Mouse (Mus musculus): ENCODE measurements around the gene Tmem163. TPM values are rescaled to one million over a fixed set of nuclear protein-coding genes. Genes with fewer than 3 reads are reported as not detected.
A peak's percentile ranks its signal among the peaks of the same experiment; 100 is the strongest.

The Tmem163 gene
- total RNA-seq (2014; rRNA removed) = 0.09 and 0.20 TPM in 2 replicates
- 0.17 and 0.35 TPM in 2 replicates for polyA plus RNA-seq (2012; rRNA removed)

DNA sequence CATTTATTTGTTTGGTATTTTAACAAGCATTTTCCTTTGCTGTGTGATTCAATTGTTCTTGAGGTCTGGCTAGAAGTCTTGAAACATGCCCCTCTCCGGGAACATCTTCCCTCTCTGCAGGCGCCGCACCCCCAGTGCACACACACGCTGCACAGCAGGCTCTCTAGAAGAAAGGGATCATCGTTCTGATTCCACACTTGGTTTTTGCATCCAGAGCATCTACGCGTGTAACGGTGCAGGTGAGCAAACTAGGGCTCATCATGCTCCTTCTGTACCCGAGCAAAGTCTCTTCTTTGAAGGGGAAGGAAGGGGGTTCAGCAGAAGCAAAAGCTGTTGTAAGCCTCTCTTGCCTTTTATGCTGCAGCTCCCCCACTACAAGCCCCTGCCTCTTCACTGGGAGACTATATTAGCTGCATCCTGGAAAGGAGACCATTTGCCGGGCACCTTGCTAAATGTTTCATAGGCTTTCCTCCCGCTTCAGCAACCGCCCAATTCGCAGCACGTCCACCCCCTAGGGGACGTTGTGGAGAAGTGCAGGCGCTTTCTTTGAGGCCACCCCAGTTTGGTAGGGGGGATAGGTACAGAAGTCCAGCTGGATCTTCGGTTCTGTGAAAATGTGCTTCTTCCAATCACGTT is at the start of gene Tmem163:
TSS of gene Tmem163 (minus strand) at position 51 of the 636 bp plus-strand sequence.
- no peak for DNase-seq (ENCODE audit: extremely low read depth, low read depth, low spot score)
- Histone ChIP-seq H3K27me3 (ENCODE audit: control insufficient read depth, insufficient read depth, low read length) (peaks cover 14% of the 10 kb centered on the region; the same call in 1 of the 2 replicates), H3K4me3 (ENCODE audit: insufficient read depth, low read depth, low read length) (no peak within 1 kb of the TSS)

DNA sequence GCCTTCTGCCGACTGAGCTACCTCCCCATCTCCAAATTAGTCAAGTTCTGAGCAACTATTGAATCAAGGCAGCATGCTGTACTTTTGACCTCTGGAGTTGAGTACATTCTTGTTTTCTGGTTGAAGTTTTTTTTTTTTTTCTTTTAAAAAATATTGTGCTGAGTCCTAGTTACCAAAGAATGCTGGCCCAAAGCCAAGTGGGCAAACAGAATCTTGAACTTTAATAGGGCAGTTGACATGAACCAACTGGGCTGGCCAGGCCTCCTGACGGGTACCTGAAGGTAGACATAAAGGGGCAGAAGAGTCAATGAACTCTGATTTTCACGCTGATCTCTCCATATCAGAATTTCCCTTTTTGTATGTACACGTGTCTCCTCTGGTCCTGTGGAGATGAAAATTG is 49.7 kb upstream of the Tmem163 start, which contains the start of gene Acmsd:
TSS of gene Acmsd (plus strand) at position 318 of the 400 bp plus-strand sequence.
- Histone ChIP-seq H3K36me3 (ENCODE audit: control insufficient read depth, insufficient read depth, low read length) (peaks cover 37% of the 10 kb centered on the region), H3K27me3 (ENCODE audit: control insufficient read depth, insufficient read depth, low read length) (no peaks in the 10 kb centered on the region), H3K79me2 (ENCODE audit: control insufficient read depth, insufficient read depth, low read length) (peaks cover 17% of the 10 kb centered on the region; the same call in 1 of the 2 replicates), H3K4me1 (ENCODE audit: control insufficient read depth, insufficient read depth, low read length) (peaks cover 21% of the 10 kb centered on the region; the same call in 1 of the 2 replicates), H3K4me3 (ENCODE audit: insufficient read depth, low read depth, low read length) (peak within 1 kb of the TSS; percentile 57), H3K27ac (replicated peaks; ENCODE audit: insufficient read depth, low read depth, low read length) (peak within 1 kb of the TSS; percentile 89), H3K9ac (ENCODE audit: low read depth, low read length) (peak within 1 kb of the TSS; percentile 66)
- DNase-seq (ENCODE audit: extremely low read depth, low read depth, low spot score) = peak; percentile 99
- 31% methylated on average over 4 of the region's 4 CpGs for WGBS
- TF ChIP-seq POLR2A (IDR thresholded peaks at IDR 0.05; ENCODE audit: extremely low read depth, insufficient read depth, low read length) = no peak
- TF ChIP-seq CTCF (IDR thresholded peaks at IDR 0.05; ENCODE audit: low read depth, low read length) = no peak

More for the DNA sequence above, at the start of gene Tmem163:
- WGBS = 28% methylated on average over 18 of the region's 18 CpGs
- no peak within 1 kb of the TSS for H3K27ac ChIP-seq (replicated peaks; ENCODE audit: insufficient read depth, low read depth, low read length)
- H3K4me1 ChIP-seq (ENCODE audit: control insufficient read depth, insufficient read depth, low read length) = no peaks in the 10 kb centered on the region
- no peaks in the 10 kb centered on the region for H3K36me3 ChIP-seq (ENCODE audit: control insufficient read depth, insufficient read depth, low read length)
- H3K79me2 ChIP-seq (ENCODE audit: control insufficient read depth, insufficient read depth, low read length) = no peaks in the 10 kb centered on the region
- no peak within 1 kb of the TSS for H3K9ac ChIP-seq (ENCODE audit: low read depth, low read length)
- no peak for TF ChIP-seq POLR2A (IDR thresholded peaks at IDR 0.05; ENCODE audit: extremely low read depth, insufficient read depth, low read length)
- peak; percentile 86 for TF ChIP-seq CTCF (IDR thresholded peaks at IDR 0.05; ENCODE audit: low read depth, low read length)

DNA sequence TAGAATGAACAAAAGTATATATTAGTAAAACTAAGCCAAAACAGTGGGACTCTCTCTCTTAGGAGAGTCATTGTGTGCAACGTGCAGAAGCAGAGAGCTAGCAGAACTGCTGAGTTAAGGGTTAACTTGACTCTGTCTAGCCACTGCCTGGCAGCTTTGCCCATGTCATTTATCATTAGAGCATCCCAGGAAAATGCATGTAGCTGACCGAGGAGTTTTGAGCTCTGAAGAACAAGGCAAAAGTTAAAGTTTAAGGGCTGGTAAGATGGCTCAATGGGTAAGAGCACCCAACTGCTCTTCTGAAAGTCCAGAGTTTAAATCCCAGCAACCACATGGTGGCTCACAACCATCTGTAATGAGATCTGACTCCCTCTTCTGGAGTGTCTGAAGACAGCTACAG is 44.2 kb upstream of the Tmem163 start:
- TF ChIP-seq CTCF (IDR thresholded peaks at IDR 0.05; ENCODE audit: low read depth, low read length) (no peak), POLR2A (IDR thresholded peaks at IDR 0.05; ENCODE audit: extremely low read depth, insufficient read depth, low read length) (no peak)
- H3K27me3 ChIP-seq (ENCODE audit: control insufficient read depth, insufficient read depth, low read length) = no peaks in the 10 kb centered on the region
- peaks cover 44% of the 10 kb centered on the region for H3K36me3 ChIP-seq (ENCODE audit: control insufficient read depth, insufficient read depth, low read length)
- no peak for DNase-seq (ENCODE audit: extremely low read depth, low read depth, low spot score)
- no peak overlapping the region for H3K4me3 ChIP-seq (ENCODE audit: insufficient read depth, low read depth, low read length)
- peaks cover 6% of the 10 kb centered on the region; the same call in 1 of the 2 replicates for H3K4me1 ChIP-seq (ENCODE audit: control insufficient read depth, insufficient read depth, low read length)
- H3K79me2 ChIP-seq (ENCODE audit: control insufficient read depth, insufficient read depth, low read length) = peaks cover 14% of the 10 kb centered on the region; the same call in 1 of the 2 replicates
- WGBS = 38% methylated on average over 2 of the region's 2 CpGs
- H3K27ac ChIP-seq (replicated peaks; ENCODE audit: insufficient read depth, low read depth, low read length) = no peak overlapping the region
- no peak overlapping the region for H3K9ac ChIP-seq (ENCODE audit: low read depth, low read length)

DNA sequence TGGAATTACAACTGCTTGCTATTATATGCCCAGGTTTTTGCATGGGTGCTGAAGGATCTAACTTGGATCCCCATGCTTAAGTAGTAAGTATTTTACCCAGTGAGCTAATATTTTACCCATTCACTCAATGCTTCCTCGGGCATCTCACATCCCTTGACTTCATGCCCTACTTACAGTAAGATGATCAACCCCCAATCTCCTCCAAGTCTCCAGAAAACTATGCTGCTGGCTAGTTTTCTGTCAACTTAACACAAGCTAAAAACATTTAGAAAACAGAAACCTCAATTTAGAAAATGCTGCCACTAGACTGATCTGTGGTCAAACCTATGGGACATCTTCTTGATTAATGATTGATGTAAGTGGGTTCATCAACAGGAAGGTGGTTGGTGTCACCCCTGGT is 38.9 kb upstream of the Tmem163 start:
- 82% methylated on average over 1 of the region's 1 CpGs for WGBS
- no peak overlapping the region for H3K9ac ChIP-seq (ENCODE audit: low read depth, low read length)
- no peak overlapping the region for H3K4me3 ChIP-seq (ENCODE audit: insufficient read depth, low read depth, low read length)
- no peak overlapping the region for H3K27ac ChIP-seq (replicated peaks; ENCODE audit: insufficient read depth, low read depth, low read length)
- no peak for TF ChIP-seq POLR2A (IDR thresholded peaks at IDR 0.05; ENCODE audit: extremely low read depth, insufficient read depth, low read length)
- TF ChIP-seq CTCF (IDR thresholded peaks at IDR 0.05; ENCODE audit: low read depth, low read length) = no peak
- H3K4me1 ChIP-seq (ENCODE audit: control insufficient read depth, insufficient read depth, low read length) = no peaks in the 10 kb centered on the region
- no peak for DNase-seq (ENCODE audit: extremely low read depth, low read depth, low spot score)
- 0 out of 2 replicates have a peak, but pooled peaks cover 3% of the 10 kb centered on the region for H3K79me2 ChIP-seq (ENCODE audit: control insufficient read depth, insufficient read depth, low read length)
- H3K36me3 ChIP-seq (ENCODE audit: control insufficient read depth, insufficient read depth, low read length) = peaks cover 52% of the 10 kb centered on the region
- H3K27me3 ChIP-seq (ENCODE audit: control insufficient read depth, insufficient read depth, low read length) = no peaks in the 10 kb centered on the region

DNA sequence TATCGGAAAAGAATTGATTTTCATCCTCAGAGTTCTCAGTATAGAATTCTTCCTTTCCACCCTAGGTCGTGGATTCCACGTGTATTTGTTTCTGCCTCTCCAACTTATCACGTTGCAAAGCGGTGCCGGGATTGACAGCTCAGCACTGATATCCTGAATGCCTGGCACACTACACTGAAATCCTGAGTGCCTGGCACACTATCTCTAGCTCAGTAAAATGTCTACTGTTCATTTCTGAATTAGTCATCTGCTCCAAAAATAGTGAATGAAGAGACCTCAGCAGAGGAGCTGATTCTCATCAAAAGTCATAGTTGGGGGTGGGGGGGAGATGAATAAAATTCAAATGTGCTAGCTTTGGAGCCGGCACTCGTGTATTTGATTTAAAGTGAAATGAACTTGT is 37.1 kb upstream of the Tmem163 start:
- Histone ChIP-seq H3K27me3 (ENCODE audit: control insufficient read depth, insufficient read depth, low read length) (no peaks in the 10 kb centered on the region), H3K27ac (replicated peaks; ENCODE audit: insufficient read depth, low read depth, low read length) (no peak overlapping the region), H3K4me3 (ENCODE audit: insufficient read depth, low read depth, low read length) (no peak overlapping the region), H3K9ac (ENCODE audit: low read depth, low read length) (no peak overlapping the region), H3K36me3 (ENCODE audit: control insufficient read depth, insufficient read depth, low read length) (peaks cover 54% of the 10 kb centered on the region), H3K79me2 (ENCODE audit: control insufficient read depth, insufficient read depth, low read length) (no peaks in the 10 kb centered on the region), H3K4me1 (ENCODE audit: control insufficient read depth, insufficient read depth, low read length) (no peaks in the 10 kb centered on the region)
- DNase-seq (ENCODE audit: extremely low read depth, low read depth, low spot score) = no peak
- 88% methylated on average over 8 of the region's 8 CpGs for WGBS
- TF ChIP-seq POLR2A (IDR thresholded peaks at IDR 0.05; ENCODE audit: extremely low read depth, insufficient read depth, low read length) = no peak
- TF ChIP-seq CTCF (IDR thresholded peaks at IDR 0.05; ENCODE audit: low read depth, low read length) = no peak

DNA sequence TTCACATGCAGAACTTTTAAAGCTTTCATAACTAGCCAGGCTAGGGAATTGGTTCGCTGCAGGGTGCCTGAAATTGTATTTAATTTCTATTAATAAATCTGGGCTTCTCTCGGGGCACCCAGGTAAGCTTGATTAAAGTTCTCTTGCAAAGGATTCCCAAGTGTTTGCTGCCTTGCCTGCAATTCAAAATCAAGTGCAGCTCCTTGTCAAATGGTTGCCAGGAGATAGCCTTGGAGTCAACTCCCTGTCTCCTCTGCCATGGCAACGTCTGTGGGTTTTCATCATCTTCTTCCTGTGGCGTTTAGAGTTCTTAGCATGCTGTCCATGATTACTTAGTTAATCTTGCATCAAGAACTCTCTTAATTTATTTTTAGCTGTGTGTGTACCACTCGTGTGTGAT is 26.9 kb upstream of the Tmem163 start:
- H3K27ac ChIP-seq (replicated peaks; ENCODE audit: insufficient read depth, low read depth, low read length) = no peak overlapping the region
- H3K27me3 ChIP-seq (ENCODE audit: control insufficient read depth, insufficient read depth, low read length) = no peaks in the 10 kb centered on the region
- 72% methylated on average over 5 of the region's 5 CpGs for WGBS
- H3K4me1 ChIP-seq (ENCODE audit: control insufficient read depth, insufficient read depth, low read length) = no peaks in the 10 kb centered on the region
- no peak for DNase-seq (ENCODE audit: extremely low read depth, low read depth, low spot score)
- no peak overlapping the region for H3K4me3 ChIP-seq (ENCODE audit: insufficient read depth, low read depth, low read length)
- no peak overlapping the region for H3K9ac ChIP-seq (ENCODE audit: low read depth, low read length)
- TF ChIP-seq CTCF (IDR thresholded peaks at IDR 0.05; ENCODE audit: low read depth, low read length) (no peak), POLR2A (IDR thresholded peaks at IDR 0.05; ENCODE audit: extremely low read depth, insufficient read depth, low read length) (no peak)
- H3K36me3 ChIP-seq (ENCODE audit: control insufficient read depth, insufficient read depth, low read length) = no peaks in the 10 kb centered on the region
- no peaks in the 10 kb centered on the region for H3K79me2 ChIP-seq (ENCODE audit: control insufficient read depth, insufficient read depth, low read length)
